Mouse (Mus musculus) spleen, adult 2 months (tissue): ENCODE data around the gene Tmem9b.

ENCODE experiments used
- CTCF ChIP-seq: fragments of 200-500 bp; IDR thresholded peaks from 2 replicates; pipeline ENCODE4 v1.5.1; 2011; ENCODE audit warnings: mild to moderate bottlenecking, inconsistent platforms; ENCODE audit not compliant: insufficient read depth, insufficient read length, insufficient replicate concordance; ENCODE audit errors: extremely low read depth
- POLR2A ChIP-seq: fragments of 200-500 bp; IDR thresholded peaks from 2 replicates; pipeline ENCODE4 v1.6.1; 2011; ENCODE audit warnings: low read depth, low read length, inconsistent platforms

GRCm38 (mm10) chr7:109713434-109713982 is 39.2 kb downstream of the Tmem9b start:
- TF ChIP-seq POLR2A = no peak
- no peak for TF ChIP-seq CTCF
